Mouse (Mus musculus): ENCODE results near the gene Nol9.

DNA sequence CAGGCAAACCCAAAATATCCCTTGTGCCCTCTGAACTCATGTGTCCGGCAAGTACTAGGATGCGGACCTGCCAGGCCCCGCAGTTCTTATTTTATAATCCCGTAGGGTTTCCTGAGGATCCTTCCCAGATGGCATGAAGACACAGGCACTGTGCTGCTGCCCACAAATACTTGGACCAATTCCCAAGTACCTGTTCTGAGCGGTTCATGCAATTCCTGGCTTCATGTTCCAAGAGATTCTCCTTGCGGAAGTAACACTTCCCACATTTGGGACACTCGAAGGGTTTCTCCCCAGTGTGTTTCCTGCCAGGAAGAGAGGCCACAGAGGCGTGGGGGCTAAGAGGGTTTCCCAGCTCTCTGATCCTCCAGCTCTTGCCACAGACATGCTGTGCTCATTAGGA is 16.6 kb upstream of the Nol9 start:
- TF ChIP-seq POLR2A (IDR thresholded peaks at IDR 0.05; ENCODE audit: control insufficient read depth, low read depth, low read length): no peak
- TF ChIP-seq CTCF (IDR thresholded peaks at IDR 0.05; ENCODE audit: control insufficient read depth, insufficient read depth, insufficient replicate concordance, low read depth, low read length): no peak

All from testis, adult 2 months (tissue).